Mouse (Mus musculus) liver, adult 2 months (tissue): ENCODE data around the gene Fgfr3.

Source experiments
- CTCF ChIP-seq: fragments of 200-500 bp; IDR thresholded peaks from 2 replicates; pipeline ENCODE4 v1.5.1; 2011; ENCODE audit warnings: low read depth, low read length, control low read depth
- POLR2A ChIP-seq: fragments of 200-500 bp; IDR thresholded peaks from 2 replicates; pipeline ENCODE4 v1.6.1; 2011; ENCODE audit warnings: low read length, control low read depth; ENCODE audit not compliant: insufficient read depth; ENCODE audit errors: extremely low read depth

DNA sequence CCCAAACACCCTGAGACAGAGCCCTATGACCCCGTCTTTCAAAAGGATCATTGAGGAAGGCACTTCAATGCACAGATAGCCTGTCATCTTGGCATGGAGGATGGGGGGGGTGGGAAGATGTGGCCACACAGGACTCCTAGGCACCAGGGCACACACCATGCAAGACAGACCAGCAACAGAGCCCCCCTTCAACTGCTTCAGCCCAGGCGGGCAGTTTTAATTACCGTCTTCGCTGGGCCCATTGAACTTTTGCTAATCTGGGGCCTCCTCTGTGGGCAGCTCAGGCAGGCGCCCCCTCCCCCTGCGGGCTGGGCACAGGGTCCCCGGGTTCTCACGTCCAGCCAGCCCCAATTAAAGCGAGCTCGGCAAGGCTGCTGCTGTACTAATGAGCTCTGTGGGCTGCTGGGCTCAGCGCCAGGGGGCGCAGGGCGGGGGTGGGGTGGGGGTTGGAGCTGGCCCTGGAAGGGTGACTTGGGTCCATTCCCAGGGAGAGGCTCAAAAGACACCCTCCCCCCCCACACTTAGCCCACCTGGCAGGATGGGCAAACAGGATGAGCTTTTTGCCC lies 23.4 kb upstream of the Fgfr3 start:
- TF ChIP-seq POLR2A (no peak), CTCF (no peak)
